ENCODE assay signal across 12 mouse cellular contexts in genomic region chr17:26840922-26841731, GRCm38 (mm10). TPM values are rescaled to one million over a fixed set of nuclear protein-coding genes. Genes with fewer than 3 reads are reported as not detected.
A peak's percentile ranks its signal among the peaks of the same experiment; 100 is the strongest.
DNase-seq lines count a peak whose midpoint lies in the region; ATAC-seq and TF ChIP-seq lines count a peak whose summit lies in the region.
"Had no signal": no experiment of that assay in that cellular context is flagged by ENCODE, and none has a peak within 500 bp of the region (broad histone marks: within the 10 kb centered on the region; RNA-seq: fewer than 3 reads in every experiment).

No protein-coding gene starts in this region.

- 4% methylated on average over 48 of the region's 48 CpGs for WGBS in liver, postnatal 0 days (ENCODE audit: insufficient replicate concordance)
- 3% methylated on average over 46 of the region's 48 CpGs for WGBS in liver, embryonic 12.5 days (ENCODE audit: insufficient replicate concordance)
- WGBS in limb, embryonic 12.5 days: under 1% methylated on average over 48 of the region's 48 CpGs

- no peak for TF ChIP-seq EP300 in liver, postnatal 0 days (IDR thresholded peaks at IDR 0.05; ENCODE audit: low read depth)

- no peak overlapping the region for H3K27ac ChIP-seq in liver, postnatal 0 days (ENCODE audit: low read depth)
- no peak overlapping the region for H3K27ac ChIP-seq in liver, embryonic 12.5 days
- H3K27ac ChIP-seq in limb, embryonic 12.5 days: no peak overlapping the region
- H3K27ac ChIP-seq: kidney, postnatal 0 days had no signal

- no peak overlapping the region for H3K4me3 ChIP-seq in liver, postnatal 0 days (ENCODE audit: low read depth, low read length)
- H3K4me3 ChIP-seq in liver, embryonic 12.5 days: no peak overlapping the region
- H3K4me3 ChIP-seq in limb, embryonic 12.5 days (replicated peaks): peak overlapping the region; percentile 8

- no peak for TF ChIP-seq CTCF in liver, postnatal 0 days (IDR thresholded peaks at IDR 0.05; ENCODE audit: low read depth)

- no peak overlapping the region for H3K4me2 ChIP-seq in liver, postnatal 0 days (ENCODE audit: low read depth, low read length)
- H3K4me2 ChIP-seq in liver, embryonic 12.5 days: no peak overlapping the region
- peak overlapping the region; percentile 28 for H3K4me2 ChIP-seq in limb, embryonic 12.5 days

- peaks cover 5% of the 10 kb centered on the region for H3K4me1 ChIP-seq in liver, postnatal 0 days (ENCODE audit: insufficient read depth)
- H3K4me1 ChIP-seq in liver, embryonic 12.5 days: no peaks in the 10 kb centered on the region
- H3K4me1 ChIP-seq in limb, embryonic 12.5 days (replicated peaks): peaks cover 10% of the 10 kb centered on the region

- DNase-seq in liver, postnatal 0 days: peak; percentile 12
- DNase-seq in NIH3T3 (ENCODE audit: low read depth): peak; percentile 60
- DNase-seq in heart, adult 9 months (ENCODE audit: low spot score in 2 of 2): peak; percentile 73 to 74
- DNase-seq in kidney, postnatal 14 days: no peak
- no peak for DNase-seq in urinary bladder, adult 18-20 months (ENCODE audit: low spot score in 2 of 2)
- no peak for DNase-seq in testis, postnatal 10 days (ENCODE audit: low spot score)
- DNase-seq: left cerebral cortex, postnatal 4 days; thymus, postnatal 36 days had no signal

- no peak for ATAC-seq in liver, postnatal 0 days
- no peak for ATAC-seq in liver, embryonic 12.5 days
- ATAC-seq in limb, embryonic 12.5 days (ENCODE audit: insufficient number of reproducible peaks, insufficient read depth, low FRiP score, low TSS enrichment, low read depth): no peak

- H3K27me3 ChIP-seq in liver, postnatal 0 days (ENCODE audit: insufficient read depth, low read length): peaks cover 99% of the 10 kb centered on the region
- H3K27me3 ChIP-seq in liver, embryonic 12.5 days (replicated peaks): peaks cover 99% of the 10 kb centered on the region
- H3K27me3 ChIP-seq in limb, embryonic 12.5 days: peaks cover 98% of the 10 kb centered on the region

- no peaks in the 10 kb centered on the region for H3K9me3 ChIP-seq in liver, postnatal 0 days (ENCODE audit: low read length)
- no peaks in the 10 kb centered on the region for H3K9me3 ChIP-seq in liver, embryonic 12.5 days (replicated peaks)
- H3K9me3 ChIP-seq in limb, embryonic 12.5 days: no peaks in the 10 kb centered on the region

- no peaks in the 10 kb centered on the region for H3K36me3 ChIP-seq in liver, postnatal 0 days (replicated peaks; ENCODE audit: insufficient read depth, low read length)
- H3K36me3 ChIP-seq in liver, embryonic 12.5 days: no peaks in the 10 kb centered on the region
- H3K36me3 ChIP-seq in limb, embryonic 12.5 days: no peaks in the 10 kb centered on the region
- H3K36me3 ChIP-seq: G1E had no signal

- H3K9ac ChIP-seq in liver, postnatal 0 days (replicated peaks): no peak overlapping the region
- H3K9ac ChIP-seq in liver, embryonic 12.5 days: no peak overlapping the region
- no peak overlapping the region for H3K9ac ChIP-seq in limb, embryonic 12.5 days (replicated peaks)

RNA-seq across cellular contexts. Expression of gene Nkx2-5, which starts 3.7 kb away (rescaled TPM):
- polyA plus RNA-seq in liver, postnatal 0 days (2015; fragmentation: Nextera tagmentation; extraction: Ambion mirVana): not detected in 2 replicates
- 0.13 and 0.19 TPM in 2 replicates for polyA plus RNA-seq in liver, embryonic 12.5 days (2016; fragmentation: Nextera tagmentation; extraction: Ambion mirVana)
- not detected in 2 replicates for polyA plus RNA-seq in limb, embryonic 12.5 days (2016; fragmentation: Nextera tagmentation; extraction: Ambion mirVana)
- polyA plus RNA-seq: G1E; kidney, postnatal 0 days had no signal

Comparison
In these comparisons a context has a peak if more than half of its experiments do, and no peak if none do; other contexts are left out.
1. DNase-seq: peak in liver, postnatal 0 days (single experiment), NIH3T3 (single experiment) and heart, adult 9 months (2 of 2); none in kidney, postnatal 14 days (single experiment), urinary bladder, adult 18-20 months (0 of 2) and testis, postnatal 10 days (single experiment).